Mouse (Mus musculus): ENCODE data around the gene Cnga4. TPM values are rescaled to one million over a fixed set of nuclear protein-coding genes. Genes with fewer than 3 reads are reported as not detected.
"Not testable (repeated sequence)": the region's sequence is repeated elsewhere in the genome, so short reads cannot be mapped to it uniquely, and the experiment has no call there.

Gene Cnga4
- polyA plus RNA-seq (2012; rRNA removed) = 0.37 TPM in 2 replicates

- no peak for DNase-seq (ENCODE audit: low read depth)
- TF ChIP-seq CTCF (IDR thresholded peaks at IDR 0.05; ENCODE audit: borderline replicate concordance, extremely low read depth, insufficient read depth, insufficient read length) (no peak), POLR2A (IDR thresholded peaks at IDR 0.05; ENCODE audit: borderline replicate concordance, extremely low read depth, insufficient read depth, insufficient read length, poor library complexity, severe bottlenecking) (no peak)
Observed at GRCm38 (mm10) chr7:105404268-105404667, at the start of gene Cnga4. Cnga4 (plus strand) TSS chr7:105404568.

GRCm38 (mm10) chr7:105356064-105356463 lies 48.3 kb upstream of the Cnga4 start:
- DNase-seq (ENCODE audit: low read depth) = not testable (repeated sequence)

DNA sequence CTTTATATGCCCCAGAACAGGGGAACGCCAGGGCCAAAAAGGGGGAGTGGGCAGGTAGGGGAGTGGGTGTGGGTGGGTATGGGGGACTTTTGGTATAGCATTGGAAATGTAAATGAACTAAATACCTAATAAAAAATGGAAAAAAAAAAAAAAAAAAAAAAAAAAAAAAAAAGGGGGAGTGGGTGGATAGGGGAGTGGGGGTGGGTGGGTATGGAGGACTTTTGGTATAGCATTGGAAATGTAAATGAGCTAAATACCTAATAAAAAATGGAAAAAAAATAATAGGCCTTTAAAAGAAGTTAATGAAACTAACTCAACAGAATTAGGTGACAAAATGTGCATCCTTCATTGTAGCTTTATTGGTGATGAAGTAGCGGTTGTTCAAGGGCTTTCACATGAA lies 47.9 kb upstream of the Cnga4 start:
- DNase-seq (ENCODE audit: low read depth) = not testable (repeated sequence)

GRCm38 (mm10) chr7:105361713-105362112 lies 42.7 kb upstream of the Cnga4 start:
- TF ChIP-seq POLR2A (IDR thresholded peaks at IDR 0.05; ENCODE audit: borderline replicate concordance, extremely low read depth, insufficient read depth, insufficient read length, poor library complexity, severe bottlenecking) (no peak), CTCF (IDR thresholded peaks at IDR 0.05; ENCODE audit: borderline replicate concordance, extremely low read depth, insufficient read depth, insufficient read length) (no peak)
- no peak for DNase-seq (ENCODE audit: low read depth)

DNA sequence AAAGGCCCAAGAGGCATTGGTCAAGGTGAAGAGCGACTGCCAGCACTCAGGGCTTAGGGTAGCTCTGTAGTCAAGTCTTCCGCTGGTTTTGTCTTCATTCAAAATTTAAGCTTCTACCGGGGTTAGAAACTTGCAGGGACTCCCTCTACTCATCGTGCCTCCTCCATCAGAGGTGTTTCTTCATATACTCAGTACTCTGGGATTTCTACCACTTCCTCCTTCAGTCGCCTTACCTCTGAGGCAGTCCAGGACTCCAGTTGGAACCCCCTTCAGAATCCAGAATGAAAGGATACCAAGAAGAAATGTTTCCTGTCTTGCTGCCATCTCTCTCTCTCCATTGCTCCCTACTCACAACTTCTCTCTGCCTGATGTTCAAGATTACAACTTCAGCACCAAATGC lies 37.1 kb upstream of the Cnga4 start:
- TF ChIP-seq CTCF (IDR thresholded peaks at IDR 0.05; ENCODE audit: borderline replicate concordance, extremely low read depth, insufficient read depth, insufficient read length) (no peak), POLR2A (IDR thresholded peaks at IDR 0.05; ENCODE audit: borderline replicate concordance, extremely low read depth, insufficient read depth, insufficient read length, poor library complexity, severe bottlenecking) (no peak)
- no peak for DNase-seq (ENCODE audit: low read depth)

GRCm38 (mm10) chr7:105367930-105368329 lies 36.4 kb upstream of the Cnga4 start, which contains the start of gene Olfr692:
Olfr692 (plus strand) TSS chr7:105368230.
- DNase-seq (ENCODE audit: low read depth) = no peak
- TF ChIP-seq CTCF (IDR thresholded peaks at IDR 0.05; ENCODE audit: borderline replicate concordance, extremely low read depth, insufficient read depth, insufficient read length) (no peak), POLR2A (IDR thresholded peaks at IDR 0.05; ENCODE audit: borderline replicate concordance, extremely low read depth, insufficient read depth, insufficient read length, poor library complexity, severe bottlenecking) (no peak)

DNA sequence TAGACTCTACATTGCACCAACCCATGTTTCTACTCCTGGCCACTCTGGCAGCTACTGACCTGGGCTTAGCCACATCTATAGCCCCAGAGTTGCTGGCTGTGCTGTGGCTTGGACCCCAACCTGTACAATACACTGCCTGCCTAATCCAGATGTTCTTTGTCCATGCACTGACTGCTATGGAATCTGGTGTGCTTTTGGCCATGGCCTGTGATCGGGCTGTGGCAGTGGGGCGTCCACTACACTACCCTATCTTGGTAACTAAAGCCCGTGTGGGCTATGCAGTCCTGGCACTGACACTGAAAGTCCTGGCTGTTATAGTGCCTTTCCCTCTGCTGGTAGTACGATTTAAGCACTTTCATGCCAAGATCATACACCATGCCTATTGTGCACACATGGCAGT lies 35.8 kb upstream of the Cnga4 start:
- DNase-seq (ENCODE audit: low read depth) = no peak
- TF ChIP-seq CTCF (IDR thresholded peaks at IDR 0.05; ENCODE audit: borderline replicate concordance, extremely low read depth, insufficient read depth, insufficient read length) (no peak), POLR2A (IDR thresholded peaks at IDR 0.05; ENCODE audit: borderline replicate concordance, extremely low read depth, insufficient read depth, insufficient read length, poor library complexity, severe bottlenecking) (no peak)

- no peak for DNase-seq (ENCODE audit: low read depth)
- TF ChIP-seq POLR2A (IDR thresholded peaks at IDR 0.05; ENCODE audit: borderline replicate concordance, extremely low read depth, insufficient read depth, insufficient read length, poor library complexity, severe bottlenecking) = no peak
- no peak for TF ChIP-seq CTCF (IDR thresholded peaks at IDR 0.05; ENCODE audit: borderline replicate concordance, extremely low read depth, insufficient read depth, insufficient read length)
Observed at GRCm38 (mm10) chr7:105372912-105373311, 31.5 kb upstream of the Cnga4 start.

DNA sequence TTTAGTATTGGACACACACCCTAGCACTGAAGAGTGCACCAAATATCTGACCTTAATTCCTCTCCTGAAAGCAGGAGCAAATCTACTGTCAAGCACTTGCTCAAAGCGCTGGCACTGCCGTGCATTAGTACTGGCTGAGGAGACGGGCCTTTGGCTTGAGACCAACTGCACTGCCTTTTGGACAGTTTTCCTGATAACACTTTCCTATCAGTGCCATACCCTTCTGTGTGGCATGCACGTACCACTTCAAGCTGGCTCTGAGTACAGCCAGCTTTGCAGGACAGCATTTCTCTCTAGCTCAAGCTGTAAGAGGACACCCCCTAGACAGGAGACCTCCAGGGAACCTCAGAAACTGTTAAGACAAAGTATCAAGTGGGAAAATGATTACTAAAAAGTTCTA lies 30.9 kb upstream of the Cnga4 start:
- TF ChIP-seq CTCF (IDR thresholded peaks at IDR 0.05; ENCODE audit: borderline replicate concordance, extremely low read depth, insufficient read depth, insufficient read length) = no peak
- DNase-seq (ENCODE audit: low read depth) = peak; percentile 1

GRCm38 (mm10) chr7:105373976-105374375 lies 30.4 kb upstream of the Cnga4 start:
- no peak for DNase-seq (ENCODE audit: low read depth)
- TF ChIP-seq CTCF (IDR thresholded peaks at IDR 0.05; ENCODE audit: borderline replicate concordance, extremely low read depth, insufficient read depth, insufficient read length) = no peak
- no peak for TF ChIP-seq POLR2A (IDR thresholded peaks at IDR 0.05; ENCODE audit: borderline replicate concordance, extremely low read depth, insufficient read depth, insufficient read length, poor library complexity, severe bottlenecking)

DNA sequence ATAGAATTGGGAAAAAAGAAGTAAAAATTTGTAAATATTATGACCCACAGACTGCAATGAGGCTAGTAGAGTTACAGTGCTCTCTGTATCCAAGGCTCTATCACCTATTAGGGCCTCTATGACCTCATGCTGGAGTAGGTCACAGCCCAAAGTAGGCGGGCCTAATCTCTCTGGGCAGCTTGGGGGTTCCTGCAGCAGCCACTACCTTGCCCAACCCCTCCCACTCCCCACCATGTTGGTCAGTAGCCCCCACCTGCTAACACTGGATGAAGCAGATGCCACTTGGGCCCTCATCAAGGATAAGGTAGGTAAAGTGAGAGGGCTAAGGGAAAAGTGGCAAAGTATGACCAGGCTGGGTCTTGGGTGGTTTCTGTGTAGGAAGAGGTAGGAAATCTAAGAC lies 29.5 kb upstream of the Cnga4 start, which contains the start of gene Gm5901:
TSS of gene Gm5901 (plus strand) at position 173 of the 400 bp plus-strand sequence.
- TF ChIP-seq POLR2A (IDR thresholded peaks at IDR 0.05; ENCODE audit: borderline replicate concordance, extremely low read depth, insufficient read depth, insufficient read length, poor library complexity, severe bottlenecking) (no peak), CTCF (IDR thresholded peaks at IDR 0.05; ENCODE audit: borderline replicate concordance, extremely low read depth, insufficient read depth, insufficient read length) (no peak)

GRCm38 (mm10) chr7:105380329-105380728 lies 24.0 kb upstream of the Cnga4 start:
- DNase-seq (ENCODE audit: low read depth) = no peak
- TF ChIP-seq CTCF (IDR thresholded peaks at IDR 0.05; ENCODE audit: borderline replicate concordance, extremely low read depth, insufficient read depth, insufficient read length) (no peak), POLR2A (IDR thresholded peaks at IDR 0.05; ENCODE audit: borderline replicate concordance, extremely low read depth, insufficient read depth, insufficient read length, poor library complexity, severe bottlenecking) (no peak)

More for the DNA sequence above, 29.5 kb upstream of the Cnga4 start, which contains the start of gene Gm5901:
- DNase-seq (ENCODE audit: low read depth) = no peak

- no peak for TF ChIP-seq CTCF (IDR thresholded peaks at IDR 0.05; ENCODE audit: borderline replicate concordance, extremely low read depth, insufficient read depth, insufficient read length)
- TF ChIP-seq POLR2A (IDR thresholded peaks at IDR 0.05; ENCODE audit: borderline replicate concordance, extremely low read depth, insufficient read depth, insufficient read length, poor library complexity, severe bottlenecking) = no peak
- DNase-seq (ENCODE audit: low read depth) = no peak
Observed at GRCm38 (mm10) chr7:105387696-105388095, 16.7 kb upstream of the Cnga4 start.

Data from brain, embryonic 14.5 days (tissue).